Mouse (Mus musculus): ENCODE results near the gene Zfp978.
"Not testable (repeated sequence)": the region's sequence is repeated elsewhere in the genome, so short reads cannot be mapped to it uniquely, and the experiment has no call there.

Zfp978 gene

DNA sequence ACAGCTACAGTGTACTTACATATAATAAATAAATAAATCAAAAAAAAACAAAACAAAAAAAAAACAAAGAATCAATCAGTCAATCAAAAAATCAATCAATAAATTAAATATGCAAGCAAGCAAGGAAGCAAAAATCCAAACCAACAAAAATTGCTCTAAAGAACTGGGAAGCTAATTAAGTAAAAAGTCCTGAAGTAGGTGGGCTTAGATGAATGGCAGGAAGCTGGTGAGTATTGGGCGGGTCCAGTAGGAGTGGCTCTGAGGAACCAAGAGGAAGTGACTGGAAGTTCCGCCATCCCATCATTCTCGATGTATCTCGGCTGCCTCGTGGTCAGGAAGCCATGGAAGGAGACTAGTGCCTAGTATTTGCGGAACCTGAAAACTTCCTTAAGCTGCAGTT is at the start of gene Zfp978:
TSS of gene Zfp978 (plus strand) at position 301 of the 400 bp plus-strand sequence.
- not testable (repeated sequence) for DNase-seq (ENCODE audit: low spot score)

DNA sequence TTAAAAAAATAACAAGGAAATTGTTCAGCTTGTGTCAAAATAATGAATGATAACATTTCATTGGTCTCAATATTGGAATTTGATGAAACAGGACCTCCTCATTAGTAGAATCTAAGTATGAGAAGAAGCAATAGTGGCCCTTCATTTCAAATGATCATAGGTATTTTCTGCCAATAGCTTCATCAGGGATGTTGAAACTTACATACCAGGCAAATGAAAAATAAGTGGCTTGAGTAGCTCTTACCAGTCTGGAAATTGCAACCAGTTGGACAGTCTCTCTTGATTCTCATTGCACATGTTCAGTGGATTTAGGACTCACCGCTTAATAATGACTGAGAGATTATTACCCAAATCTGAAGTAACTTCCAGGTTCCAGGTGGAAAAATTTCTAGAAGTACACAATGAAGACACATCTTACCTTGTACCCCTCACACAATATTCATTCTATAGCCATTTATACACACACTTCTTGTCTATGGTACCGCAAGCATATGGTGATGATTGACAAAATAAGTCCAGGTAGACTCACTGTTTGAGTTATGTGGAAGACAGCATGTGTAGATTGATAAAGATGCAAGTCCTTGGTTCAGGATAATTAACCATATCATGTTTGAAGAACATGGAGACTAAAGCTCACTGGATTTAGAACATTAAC is 25.9 kb upstream of the Zfp978 start:
- DNase-seq (ENCODE audit: low spot score) = not testable (repeated sequence)

GRCm38 (mm10) chr4:147335691-147336367 is 25.3 kb upstream of the Zfp978 start:
- DNase-seq (ENCODE audit: low spot score) = peak; percentile 8

DNA sequence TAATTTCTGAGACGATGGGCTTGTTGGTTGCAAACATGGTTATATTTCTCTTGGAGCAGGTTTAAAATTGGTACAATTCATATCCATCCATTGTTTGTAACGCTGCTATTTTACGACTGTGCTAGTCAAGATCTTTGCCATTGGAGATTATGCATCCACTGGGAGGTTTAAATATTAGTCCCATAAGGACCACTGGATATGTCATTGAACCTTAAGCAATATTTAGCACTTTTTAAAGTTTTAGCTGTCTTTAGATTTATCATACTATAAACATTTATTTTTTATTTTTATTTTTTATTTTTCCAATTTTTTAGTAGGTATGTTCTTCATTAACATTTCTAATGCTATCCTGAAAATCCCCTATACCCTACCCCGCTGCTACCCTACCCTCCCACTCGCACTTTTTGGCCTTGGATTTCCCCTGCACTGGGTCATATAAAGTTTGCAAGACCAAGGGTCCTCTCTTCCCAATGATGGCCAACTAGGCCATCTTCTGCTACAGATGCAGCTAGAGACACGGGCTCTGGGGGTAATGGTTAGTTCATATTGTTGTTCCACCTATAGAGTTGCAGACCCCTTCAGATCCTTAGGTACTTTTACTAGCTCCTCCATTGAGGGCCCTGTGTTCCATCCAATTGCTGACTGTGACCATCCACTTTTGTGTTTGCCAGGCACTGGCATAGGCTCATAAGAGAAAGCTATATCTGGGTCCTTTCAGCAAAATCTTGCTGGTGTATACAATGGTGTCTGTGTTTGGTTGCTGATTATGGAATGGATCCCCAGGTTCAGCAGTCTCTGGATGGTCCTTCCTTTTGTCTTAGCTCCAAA is 24.5 kb upstream of the Zfp978 start:
- DNase-seq (ENCODE audit: low spot score) = peak; percentile 21

GRCm38 (mm10) chr4:147337520-147337919 is 23.6 kb upstream of the Zfp978 start:
- peak; percentile 2 for DNase-seq (ENCODE audit: low spot score)

DNA sequence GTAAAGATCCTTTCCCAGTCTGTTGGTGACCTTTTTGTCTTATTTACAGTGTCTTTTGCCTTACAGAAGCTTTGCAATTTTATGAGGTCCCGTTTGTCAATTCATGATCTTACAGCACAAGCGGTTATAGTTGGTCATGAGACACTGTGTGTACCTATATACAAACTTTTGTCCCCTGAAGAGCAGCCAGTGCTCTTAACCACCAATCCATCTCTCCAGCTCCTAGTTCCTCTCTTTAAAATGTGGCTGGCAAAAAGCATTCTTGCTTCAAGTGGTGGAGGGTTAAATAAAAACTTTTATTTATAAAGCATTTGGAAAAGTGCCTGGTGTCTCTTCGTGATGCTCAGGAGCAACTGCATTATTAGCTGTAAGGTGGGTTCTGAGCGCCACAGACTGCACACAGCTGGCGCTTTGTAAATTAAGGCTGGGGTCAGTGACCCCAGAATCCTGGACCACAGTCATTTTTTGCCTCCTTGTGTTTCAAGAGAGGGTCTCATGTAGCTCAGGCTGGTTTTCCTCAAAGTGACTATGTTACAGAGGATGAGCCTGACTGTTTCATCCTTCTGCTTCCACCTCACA is 23.0 kb upstream of the Zfp978 start:
- DNase-seq (ENCODE audit: low spot score) = peak; percentile 32

GRCm38 (mm10) chr4:147338706-147339105 is 22.4 kb upstream of the Zfp978 start:
- peak; percentile 2 for DNase-seq (ENCODE audit: low spot score)

DNA sequence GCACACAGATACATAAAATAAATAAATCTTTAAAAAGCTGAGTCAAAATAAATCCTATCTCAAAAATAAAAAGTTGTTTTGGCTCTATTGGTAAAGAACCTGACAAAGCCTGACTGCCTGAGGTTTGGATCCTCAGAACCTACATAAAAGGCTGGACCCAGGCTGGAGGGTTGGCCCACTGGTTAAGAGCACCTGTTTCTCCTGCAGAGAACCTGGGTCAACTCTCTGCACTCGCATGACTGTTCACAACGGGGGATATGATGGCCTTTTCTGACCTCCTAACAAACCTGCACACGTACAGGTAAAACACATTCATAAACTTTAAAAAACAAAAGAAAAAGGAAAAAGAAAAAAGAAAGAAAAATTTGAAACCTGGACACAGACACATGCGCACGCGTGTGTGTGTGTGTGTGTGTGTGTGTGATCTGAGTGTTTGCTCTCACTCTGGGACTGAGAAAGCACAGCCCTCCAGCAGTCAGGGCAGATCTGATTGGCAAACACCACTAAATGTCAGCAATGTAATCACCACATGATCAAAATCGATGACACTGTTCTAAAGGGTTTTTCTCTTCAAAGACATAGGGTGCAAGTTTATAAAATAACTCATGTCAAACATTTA is 21.4 kb upstream of the Zfp978 start:
- DNase-seq (ENCODE audit: low spot score) = peak; percentile 22

- DNase-seq (ENCODE audit: low spot score) = peak; percentile 4
Measured at GRCm38 (mm10) chr4:147340236-147340635, 20.9 kb upstream of the Zfp978 start.

- not testable (repeated sequence) for DNase-seq (ENCODE audit: low spot score)
Measured at GRCm38 (mm10) chr4:147340876-147341275, 20.2 kb upstream of the Zfp978 start.

GRCm38 (mm10) chr4:147343042-147343908 is 17.8 kb upstream of the Zfp978 start:
- peak; percentile 22 for DNase-seq (ENCODE audit: low spot score)

GRCm38 (mm10) chr4:147345061-147345554 is 16.0 kb upstream of the Zfp978 start:
- not testable (repeated sequence) for DNase-seq (ENCODE audit: low spot score)

GRCm38 (mm10) chr4:147346361-147347035 is 14.6 kb upstream of the Zfp978 start:
- not testable (repeated sequence) for DNase-seq (ENCODE audit: low spot score)

GRCm38 (mm10) chr4:147347300-147347699 is 13.8 kb upstream of the Zfp978 start:
- not testable (repeated sequence) for DNase-seq (ENCODE audit: low spot score)

GRCm38 (mm10) chr4:147347880-147348279 is 13.2 kb upstream of the Zfp978 start:
- not testable (repeated sequence) for DNase-seq (ENCODE audit: low spot score)

GRCm38 (mm10) chr4:147348401-147348800 is 12.7 kb upstream of the Zfp978 start:
- not testable (repeated sequence) for DNase-seq (ENCODE audit: low spot score)

DNA sequence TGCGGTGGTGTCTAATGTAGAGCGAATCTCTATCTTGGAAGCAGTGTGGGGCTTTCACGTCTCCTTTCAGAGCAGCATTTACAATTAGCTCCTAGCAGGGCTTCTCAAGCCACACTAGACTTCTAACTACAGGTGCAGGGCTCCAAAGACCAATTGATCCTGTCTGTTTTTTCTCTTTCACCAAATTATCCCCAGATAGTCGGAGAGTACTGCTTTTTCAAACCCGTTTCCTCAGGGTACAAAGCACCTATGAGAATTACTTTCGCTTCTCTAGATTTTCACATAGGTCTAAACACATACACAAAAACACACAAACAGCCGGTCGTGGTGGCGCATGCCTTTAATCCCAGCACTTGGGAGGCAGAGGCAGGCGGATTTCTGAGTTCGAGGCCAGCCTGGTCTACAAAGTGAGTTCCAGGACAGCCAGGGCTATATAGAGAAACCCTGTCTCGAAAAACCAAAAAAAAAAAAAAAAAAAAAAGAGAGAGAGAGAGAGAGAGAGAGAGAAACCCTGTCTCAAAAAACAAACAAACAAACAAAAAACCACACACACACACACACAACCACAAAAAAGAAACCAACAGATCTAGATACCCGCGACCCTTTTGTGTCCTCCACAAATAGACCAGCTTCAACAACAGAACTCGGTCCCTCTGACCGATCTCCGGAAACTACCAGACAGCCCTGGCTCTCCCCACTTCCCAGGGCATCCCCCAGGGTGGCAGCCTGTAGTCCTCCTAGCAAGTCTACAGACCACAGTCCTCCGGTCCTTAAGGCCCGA is 12.0 kb upstream of the Zfp978 start:
- DNase-seq (ENCODE audit: low spot score) = peak; percentile 5

DNA sequence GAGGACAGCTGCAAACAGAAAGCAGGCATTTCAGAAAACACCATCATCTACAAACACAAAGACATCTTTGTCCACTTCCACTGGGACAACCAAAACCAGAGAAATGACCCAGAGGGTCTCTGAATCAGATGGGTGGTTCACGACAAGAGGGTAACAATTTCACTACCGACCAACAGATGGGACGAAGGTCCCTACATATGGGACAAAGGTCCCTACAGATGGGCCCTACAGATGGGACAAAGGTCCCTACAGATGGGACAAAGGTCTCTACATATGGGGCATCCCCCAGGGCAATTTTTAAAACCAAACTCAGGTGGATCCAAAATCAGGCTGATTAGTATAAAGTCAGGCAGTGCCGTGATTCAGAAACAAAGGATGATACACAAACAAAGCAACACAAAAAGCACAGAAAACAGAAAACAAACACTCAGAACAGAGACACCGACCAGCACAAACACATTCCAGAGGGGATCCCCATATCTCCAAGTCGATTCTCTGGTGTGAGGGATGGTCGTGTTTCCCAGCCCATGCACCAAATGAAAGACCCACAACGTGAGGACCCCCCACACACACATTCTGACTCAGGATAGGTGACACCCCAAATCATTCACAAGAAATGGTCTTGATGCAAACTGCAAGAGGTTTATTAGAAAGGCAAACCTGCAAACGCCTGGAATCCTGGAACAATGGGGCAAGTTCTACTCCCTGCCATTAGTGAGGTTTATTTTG is 11.3 kb upstream of the Zfp978 start:
- peak; percentile 5 for DNase-seq (ENCODE audit: low spot score)
